Comparison of ENCODE assay signal across 8 mouse cellular contexts in the genomic region with DNA sequence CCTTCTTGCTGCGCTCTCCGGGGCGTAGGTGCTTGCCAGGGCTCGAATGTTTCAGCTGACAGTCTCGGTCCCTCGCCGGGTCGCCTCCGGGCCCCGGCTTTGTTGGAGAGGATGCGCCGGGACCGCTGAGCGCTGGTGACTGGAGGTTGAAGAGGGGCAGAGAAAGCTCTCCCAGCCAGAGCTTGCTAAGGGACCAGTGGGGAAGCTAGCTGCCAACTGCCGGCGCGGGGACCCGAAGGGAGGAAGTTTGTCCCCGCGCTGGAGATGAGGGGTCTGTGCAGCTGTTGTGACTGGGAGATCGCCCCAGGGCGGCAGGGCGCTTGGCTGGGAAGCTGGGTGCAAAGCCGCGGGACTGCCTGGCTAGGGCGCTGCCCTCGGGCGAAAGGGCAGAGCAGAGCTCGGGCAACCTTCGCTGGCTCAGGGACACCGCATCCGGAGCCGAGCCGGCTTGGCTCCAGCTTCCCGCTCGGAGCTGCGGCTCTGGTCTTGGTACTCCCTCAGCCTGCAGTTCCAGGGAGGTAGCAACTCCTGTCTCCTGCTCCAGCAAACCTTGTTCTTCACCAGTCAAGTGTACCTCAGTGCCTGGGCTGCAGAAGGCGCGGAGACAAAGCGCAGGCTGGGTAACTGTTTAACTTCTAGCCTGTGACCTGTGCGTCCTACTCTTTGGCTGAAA. TPM values are rescaled to one million over a fixed set of nuclear protein-coding genes. Genes with fewer than 3 reads are reported as not detected.
DNase-seq lines count a peak whose midpoint lies in the region; ATAC-seq and TF ChIP-seq lines count a peak whose summit lies in the region.

No protein-coding gene starts in this region.

- peak; percentile 30 to 39 for DNase-seq in adrenal gland, postnatal 36 days
- peak; percentile 61 for DNase-seq in forebrain, embryonic 10.5 days (ENCODE audit: extremely low spot score, low spot score)
- DNase-seq in heart, postnatal 14 days, result peak; percentile 17 to 19
- DNase-seq in layer of hippocampus, adult 2 months (ENCODE audit: low spot score in 2 of 2), result peak; percentile 3 to 15
- DNase-seq in lung, postnatal 14 days, result peak; percentile 12
- peak; percentile 47 for DNase-seq in right cerebral cortex, postnatal 4 days

- peak overlapping the region; percentile 77 for H3K27ac ChIP-seq in forebrain, embryonic 10.5 days
- peak overlapping the region; percentile 93 for H3K27ac ChIP-seq in layer of hippocampus, adult 2 months

- peaks cover 42% of the 10 kb centered on the region for H3K27me3 ChIP-seq in E14TG2a.4 (ENCODE audit: insufficient read depth, low read length)
- H3K27me3 ChIP-seq in forebrain, embryonic 10.5 days (ENCODE audit: poor library complexity, severe bottlenecking), result peaks cover 52% of the 10 kb centered on the region

- H3K9me3 ChIP-seq in E14TG2a.4 (ENCODE audit: low read length), result no peaks in the 10 kb centered on the region
- H3K9me3 ChIP-seq in forebrain, embryonic 10.5 days, result no peaks in the 10 kb centered on the region

- peaks cover 6% of the 10 kb centered on the region; the same call in 1 of the 2 replicates for H3K4me1 ChIP-seq in E14TG2a.4 (replicated peaks; ENCODE audit: low read depth, low read length)
- peaks cover 20% of the 10 kb centered on the region for H3K4me1 ChIP-seq in forebrain, embryonic 10.5 days

- WGBS in forebrain, embryonic 10.5 days, result under 1% methylated on average over 41 of the region's 41 CpGs

- no peak for TF ChIP-seq CTCF in E14TG2a.4 (conservative IDR thresholded peaks at IDR 0.05; ENCODE audit: low read length)
- TF ChIP-seq CTCF in layer of hippocampus, adult 2 months (conservative IDR thresholded peaks at IDR 0.05), result no peak

- peak overlapping the region; percentile 79 for H3K4me3 ChIP-seq in E14TG2a.4 (replicated peaks; ENCODE audit: low read length)
- peak overlapping the region; percentile 78 for H3K4me3 ChIP-seq in forebrain, embryonic 10.5 days
- peak overlapping the region; percentile 87 for H3K4me3 ChIP-seq in layer of hippocampus, adult 2 months

- no peak for ATAC-seq in CD4-positive, CD25-positive, alpha-beta regulatory T cell, adult 4 months

- no peaks in the 10 kb centered on the region for H3K36me3 ChIP-seq in E14TG2a.4 (ENCODE audit: insufficient read depth, low read length)
- H3K36me3 ChIP-seq in forebrain, embryonic 10.5 days (replicated peaks), result no peaks in the 10 kb centered on the region

- intact Hi-C loops in heart, postnatal 14 days (cut with DNase I), result loop anchor here (5.0 kb wide), 1 partner anchor 115 kb away; no protein-coding TSS in a partner anchor

RNA-seq across cellular contexts. Expression of a gene that starts 0.8 kb away (rescaled TPM):
- total RNA-seq in adrenal gland, postnatal 36 days (2021), result 1 to 10 TPM; 1.5 to 2.1 TPM
- 1.1 and 1.4 TPM in 2 replicates for polyA plus RNA-seq in forebrain, embryonic 10.5 days (2016; fragmentation: Nextera tagmentation; extraction: Ambion mirVana)
- 1 to 10 TPM; 2.1 TPM for total RNA-seq in heart, postnatal 14 days (2021)
- total RNA-seq in layer of hippocampus, adult 2 months (2021), result 10 to 100 TPM; 27.7 to 28.8 TPM
- polyA plus RNA-seq in CD4-positive, CD25-positive, alpha-beta regulatory T cell, adult 4 months (2017; shearing (Covaris generic)), result not detected

Comparison
In these comparisons a context has a peak if more than half of its experiments do, and no peak if none do; other contexts are left out.
1. DNase-seq: peak in every context shown above with its lines; median percentile 61 in forebrain, embryonic 10.5 days; 47 in right cerebral cortex, postnatal 4 days; 34 in adrenal gland, postnatal 36 days; 18 in heart, postnatal 14 days; 12 in lung, postnatal 14 days; 9 in layer of hippocampus, adult 2 months.
2. RNA of a gene that starts 0.8 kb away (total RNA-seq): 27.7 to 28.8 TPM in layer of hippocampus, adult 2 months; 2.1 TPM in heart, postnatal 14 days and 1.5 to 2.1 TPM in adrenal gland, postnatal 36 days; every median in the first group is over 4 times any median in the second.
3. Peak in every context shown above with its lines, with median percentiles within 50 percentile points of each other: H3K4me3 ChIP-seq.